Mouse (Mus musculus) heart, embryonic 10.5 days (tissue): ENCODE measurements at regions not wholly inside any gene's neighbourhood (a gene's known extent, or its start where the extent isn't known, plus 50 kb on each side); places are given as distances from the start of the nearest gene placed in this dataset.
A peak's percentile ranks its signal among the peaks of the same experiment; 100 is the strongest.

Experiments
- DNase-seq: peaks from one replicate; pipeline ENCODE4 v3.0.0-alpha.2; 2017; ENCODE audit warnings: low spot score
- H3K27ac ChIP-seq: fragments of 300-500 bp; sonication (generic); 2 replicates; pipeline ENCODE4 v1.5.1; 2016; ENCODE audit warnings: mild to moderate bottlenecking
- H3K27me3 ChIP-seq: fragments of 300-500 bp; sonication (generic); 2 replicates; pipeline ENCODE4 v1.6.1; 2016; ENCODE audit warnings: mild to moderate bottlenecking; ENCODE audit not compliant: poor library complexity, insufficient read depth, severe bottlenecking
- H3K36me3 ChIP-seq: fragments of 300-500 bp; sonication (generic); 2 replicates; pipeline ENCODE4 v1.6.1; 2016; ENCODE audit warnings: mild to moderate bottlenecking, moderate library complexity
- H3K4me1 ChIP-seq: fragments of 300-500 bp; sonication (generic); 2 replicates; pipeline ENCODE4 v1.6.1; 2016; ENCODE audit warnings: mild to moderate bottlenecking
- H3K4me3 ChIP-seq: fragments of 300-500 bp; sonication (generic); 2 replicates; pipeline ENCODE4 v1.5.1; 2016; ENCODE audit warnings: mild to moderate bottlenecking, moderate library complexity
- H3K9me3 ChIP-seq: fragments of 300-500 bp; sonication (generic); 2 replicates; pipeline ENCODE4 v1.6.1; 2016; ENCODE audit warnings: mild to moderate bottlenecking, moderate library complexity
- WGBS: fragments of 180-500 bp; shearing (Covaris S2); methylation state at CpG from one replicate; pipeline ENCODE4 v1.1.7; 2016; 5-methylcytosine and 5-hydroxymethylcytosine counted together

- Histone ChIP-seq H3K4me1 (no peaks in the 10 kb centered on the region), H3K27ac (no peak overlapping the region), H3K4me3 (no peak overlapping the region), H3K36me3 (no peaks in the 10 kb centered on the region), H3K27me3 (no peaks in the 10 kb centered on the region; the same call in 1 of the 2 replicates), H3K9me3 (no peaks in the 10 kb centered on the region)
- DNase-seq: no peak
- WGBS: 83% methylated on average over 6 of the region's 6 CpGs
Observed at GRCm38 (mm10) chr12:77776011-77776546, 418.0 kb upstream of the Gm6657 start.

- Histone ChIP-seq H3K27ac (no peak overlapping the region), H3K4me3 (no peak overlapping the region), H3K9me3 (no peaks in the 10 kb centered on the region), H3K27me3 (no peaks in the 10 kb centered on the region; the same call in 1 of the 2 replicates), H3K36me3 (no peaks in the 10 kb centered on the region), H3K4me1 (no peaks in the 10 kb centered on the region)
- no peak for DNase-seq
- 74% methylated on average over 8 of the region's 8 CpGs for WGBS
Observed at GRCm38 (mm10) chr12:77776755-77777154, 417.3 kb upstream of the Gm6657 start.

GRCm38 (mm10) chr12:77780885-77781698 lies 412.9 kb upstream of the Gm6657 start:
- H3K36me3 ChIP-seq: no peaks in the 10 kb centered on the region
- no peaks in the 10 kb centered on the region; the same call in 1 of the 2 replicates for H3K27me3 ChIP-seq
- H3K4me1 ChIP-seq: no peaks in the 10 kb centered on the region
- WGBS: 41% methylated on average over 20 of the region's 20 CpGs
- H3K9me3 ChIP-seq: no peaks in the 10 kb centered on the region
- DNase-seq: peak; percentile 89
- H3K27ac ChIP-seq: peak overlapping the region; percentile 76; the same call in 1 of the 2 replicates
- peak overlapping the region; percentile 52 for H3K4me3 ChIP-seq

GRCm38 (mm10) chr12:77783909-77784308 lies 410.1 kb upstream of the Gm6657 start:
- Histone ChIP-seq H3K27ac (no peak overlapping the region), H3K4me3 (no peak overlapping the region), H3K36me3 (no peaks in the 10 kb centered on the region), H3K4me1 (no peaks in the 10 kb centered on the region), H3K27me3 (peaks cover 4% of the 10 kb centered on the region; the same call in 1 of the 2 replicates), H3K9me3 (no peaks in the 10 kb centered on the region)
- DNase-seq: peak; percentile 50
- WGBS: 86% methylated on average over 9 of the region's 9 CpGs

GRCm38 (mm10) chr12:77785647-77786046 lies 408.4 kb upstream of the Gm6657 start:
- H3K9me3 ChIP-seq: no peaks in the 10 kb centered on the region
- H3K27ac ChIP-seq: no peak overlapping the region
- no peak overlapping the region for H3K4me3 ChIP-seq
- 81% methylated on average over 6 of the region's 6 CpGs for WGBS
- no peaks in the 10 kb centered on the region for H3K36me3 ChIP-seq
- H3K27me3 ChIP-seq: peaks cover 4% of the 10 kb centered on the region; the same call in 1 of the 2 replicates
- H3K4me1 ChIP-seq: peaks cover 6% of the 10 kb centered on the region
- peak; percentile 70 for DNase-seq

GRCm38 (mm10) chr12:77786678-77787077 lies 407.4 kb upstream of the Gm6657 start:
- WGBS: 62% methylated on average over 4 of the region's 4 CpGs
- peak; percentile 42 for DNase-seq
- Histone ChIP-seq H3K36me3 (no peaks in the 10 kb centered on the region), H3K27me3 (peaks cover 4% of the 10 kb centered on the region; the same call in 1 of the 2 replicates), H3K9me3 (no peaks in the 10 kb centered on the region), H3K4me3 (no peak overlapping the region), H3K27ac (no peak overlapping the region), H3K4me1 (peaks cover 6% of the 10 kb centered on the region)

GRCm38 (mm10) chr12:77788273-77788672 lies 405.8 kb upstream of the Gm6657 start:
- Histone ChIP-seq H3K4me1 (peaks cover 6% of the 10 kb centered on the region), H3K27ac (no peak overlapping the region), H3K4me3 (no peak overlapping the region), H3K36me3 (no peaks in the 10 kb centered on the region), H3K9me3 (no peaks in the 10 kb centered on the region), H3K27me3 (peaks cover 4% of the 10 kb centered on the region; the same call in 1 of the 2 replicates)
- DNase-seq: peak; percentile 25
- WGBS: 66% methylated on average over 2 of the region's 2 CpGs

GRCm38 (mm10) chr12:77789427-77789826 lies 404.6 kb upstream of the Gm6657 start:
- Histone ChIP-seq H3K4me3 (peak overlapping the region; percentile 49), H3K9me3 (no peaks in the 10 kb centered on the region), H3K27me3 (peaks cover 4% of the 10 kb centered on the region), H3K27ac (no peak overlapping the region), H3K4me1 (peaks cover 6% of the 10 kb centered on the region), H3K36me3 (no peaks in the 10 kb centered on the region)
- 2% methylated on average over 8 of the region's 8 CpGs for WGBS
- peak; percentile 75 for DNase-seq

GRCm38 (mm10) chr12:77789871-77790270 lies 404.2 kb upstream of the Gm6657 start:
- DNase-seq: peak; percentile 71
- peaks cover 6% of the 10 kb centered on the region for H3K4me1 ChIP-seq
- H3K4me3 ChIP-seq: peak overlapping the region; percentile 49
- WGBS: 27% methylated on average over 14 of the region's 14 CpGs
- no peaks in the 10 kb centered on the region for H3K36me3 ChIP-seq
- H3K9me3 ChIP-seq: no peaks in the 10 kb centered on the region
- H3K27ac ChIP-seq: no peak overlapping the region
- peaks cover 4% of the 10 kb centered on the region for H3K27me3 ChIP-seq

- no peaks in the 10 kb centered on the region for H3K36me3 ChIP-seq
- H3K4me1 ChIP-seq: peaks cover 6% of the 10 kb centered on the region
- 81% methylated on average over 13 of the region's 13 CpGs for WGBS
- peak; percentile 35 for DNase-seq
- H3K27me3 ChIP-seq: peaks cover 4% of the 10 kb centered on the region
- H3K9me3 ChIP-seq: no peaks in the 10 kb centered on the region
- no peak overlapping the region for H3K27ac ChIP-seq
- no peak overlapping the region for H3K4me3 ChIP-seq
Observed at GRCm38 (mm10) chr12:77790891-77791672, 403.0 kb upstream of the Gm6657 start.

GRCm38 (mm10) chr12:77798516-77798915 lies 395.5 kb upstream of the Gm6657 start:
- DNase-seq: no peak
- H3K27me3 ChIP-seq: no peaks in the 10 kb centered on the region; the same call in 1 of the 2 replicates
- no peaks in the 10 kb centered on the region for H3K36me3 ChIP-seq
- no peak overlapping the region for H3K27ac ChIP-seq
- no peak overlapping the region for H3K4me3 ChIP-seq
- no peaks in the 10 kb centered on the region for H3K9me3 ChIP-seq
- WGBS: 85% methylated on average over 4 of the region's 4 CpGs
- H3K4me1 ChIP-seq: no peaks in the 10 kb centered on the region

- no peak overlapping the region for H3K27ac ChIP-seq
- H3K9me3 ChIP-seq: no peaks in the 10 kb centered on the region
- no peaks in the 10 kb centered on the region for H3K4me1 ChIP-seq
- H3K36me3 ChIP-seq: no peaks in the 10 kb centered on the region
- 68% methylated on average over 12 of the region's 12 CpGs for WGBS
- no peak overlapping the region for H3K4me3 ChIP-seq
- H3K27me3 ChIP-seq: no peaks in the 10 kb centered on the region
- no peak for DNase-seq
Observed at GRCm38 (mm10) chr12:77799134-77799770, 394.8 kb upstream of the Gm6657 start.
